Mouse (Mus musculus) C2C12 (cell line): ENCODE measurements around the gene Tcte1.

Experiments
- CEBPB ChIP-seq: IDR thresholded peaks from one replicate; pipeline ENCODE4 v1.6.1; 2011; ENCODE audit warnings: low read depth, mild to moderate bottlenecking, control low read depth, moderate library complexity
- CTCF ChIP-seq: IDR thresholded peaks from one replicate; pipeline ENCODE4 v1.5.1; 2011; ENCODE audit not compliant: control insufficient read depth, insufficient read depth, insufficient read length
- MYOD1 ChIP-seq: IDR thresholded peaks from one replicate; pipeline ENCODE4 v1.6.1; 2011; ENCODE audit warnings: low read depth; ENCODE audit not compliant: control insufficient read depth, insufficient read length
- MYOG ChIP-seq: IDR thresholded peaks from one replicate; pipeline ENCODE4 v1.6.1; 2011; ENCODE audit not compliant: control insufficient read depth, insufficient read length; ENCODE audit errors: extremely low read depth

DNA sequence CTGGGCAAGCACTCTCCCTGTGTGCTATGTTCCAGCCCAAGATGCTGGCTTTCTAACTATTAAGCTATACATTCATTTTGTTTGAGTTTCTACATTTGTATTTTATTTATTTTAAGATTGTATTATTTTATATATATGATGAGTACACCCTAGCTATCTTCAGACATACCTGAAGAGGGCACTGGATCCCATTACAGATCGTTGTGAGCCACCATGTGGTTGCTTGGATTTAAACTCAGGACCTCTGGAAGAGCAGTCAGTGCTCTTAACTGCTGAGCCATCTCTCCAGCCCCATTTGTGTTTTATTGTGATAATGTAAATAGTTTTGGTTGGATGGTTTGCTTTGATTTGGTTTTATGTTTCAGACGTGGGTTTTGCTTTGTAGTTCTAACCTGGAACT lies 23.7 kb upstream of the Tcte1 start:
- TF ChIP-seq CTCF (no peak), CEBPB (no peak), MYOD1 (no peak), MYOG (no peak)
